Mouse (Mus musculus) induced T-regulatory cell, adult 2 months (primary cell): ENCODE data around the gene Trim72.

Experiments used
- DNase-seq: peaks from one replicate; pipeline ENCODE4 v3.0.0-alpha.2; 2012; ENCODE audit warnings: low read depth

Trim72 gene

GRCm38 (mm10) chr7:128056917-128057444 lies 53.2 kb downstream of the Trim72 start:
- no peak for DNase-seq

GRCm38 (mm10) chr7:128057860-128058259 lies 54.1 kb downstream of the Trim72 start:
- DNase-seq, result no peak

GRCm38 (mm10) chr7:128058576-128058975 lies 54.8 kb downstream of the Trim72 start:
- no peak for DNase-seq

- DNase-seq, result no peak
Measured at GRCm38 (mm10) chr7:128059091-128059490, 55.3 kb downstream of the Trim72 start.
